Mouse (Mus musculus) E14TG2a.4 (cell line): Measurements from ENCODE around the gene Rnf126.

Source experiments
- CTCF ChIP-seq: conservative IDR thresholded peaks from 2 replicates; pipeline ENCODE4 v1.5.1; 2014; ENCODE audit warnings: low read length
- NANOG ChIP-seq: IDR thresholded peaks from 2 replicates; pipeline ENCODE4 v1.6.1; 2014; ENCODE audit warnings: borderline replicate concordance, low read length, mixed read lengths

- TF ChIP-seq CTCF = no peak
- no peak for TF ChIP-seq NANOG
These were observed 49.0 kb downstream of the Rnf126 start for GRCm38 (mm10) chr10:79717640-79718357.
